Mouse (Mus musculus) intestine, embryonic 16.5 days (tissue): Measurements from ENCODE around the gene Zfp108. TPM values are rescaled to one million over a fixed set of nuclear protein-coding genes. Genes with fewer than 3 reads are reported as not detected.

Experiments used
- ATAC-seq: fragments of 200-750 bp; cut with Nextera tagmentation; 2 replicates; pipeline ENCODE4 v1.8.0; 2017; ENCODE audit warnings: moderate TSS enrichment, moderate library complexity
- H3K27ac ChIP-seq: fragments of 300-500 bp; sonication (generic); 2 replicates; pipeline ENCODE4 v1.5.1; 2014; ENCODE audit warnings: mild to moderate bottlenecking, low read length
- H3K27me3 ChIP-seq: fragments of 300-500 bp; sonication (generic); replicated peaks from 2 replicates; pipeline ENCODE4 v1.6.1; 2014; ENCODE audit warnings: low read length, control low read depth, mixed read lengths; ENCODE audit not compliant: control insufficient read depth, insufficient read depth
- H3K36me3 ChIP-seq: fragments of 300-500 bp; sonication (generic); 2 replicates; pipeline ENCODE4 v1.6.1; 2014; ENCODE audit warnings: low read length, control low read depth; ENCODE audit not compliant: control insufficient read depth, insufficient read depth
- H3K4me1 ChIP-seq: fragments of 300-500 bp; sonication (generic); 2 replicates; pipeline ENCODE4 v1.6.1; 2014; ENCODE audit warnings: low read length, control low read depth, mixed read lengths; ENCODE audit not compliant: control insufficient read depth, insufficient read depth
- H3K4me2 ChIP-seq: fragments of 300-500 bp; sonication (generic); 2 replicates; pipeline ENCODE4 v1.6.1; 2014; ENCODE audit warnings: low read depth, low read length, control low read depth
- H3K4me3 ChIP-seq: fragments of 300-500 bp; sonication (generic); 2 replicates; pipeline ENCODE4 v1.5.1; 2014; ENCODE audit warnings: mild to moderate bottlenecking, low read length
- H3K9ac ChIP-seq: fragments of 300-500 bp; sonication (generic); 2 replicates; pipeline ENCODE4 v1.6.1; 2014; ENCODE audit warnings: low read depth, low read length
- H3K9me3 ChIP-seq: fragments of 300-500 bp; sonication (generic); 2 replicates; pipeline ENCODE4 v1.6.1; 2016; ENCODE audit warnings: low read length, control low read depth; ENCODE audit not compliant: control insufficient read depth
- WGBS: fragments of 180-500 bp; shearing (Covaris S2); extraction: QIAGEN DNeasy Blood & Tissue Kit; methylation state at CpG from one replicate; pipeline ENCODE4 v1.1.7; 2014; 5-methylcytosine and 5-hydroxymethylcytosine counted together
- polyA plus RNA-seq: library from polyadenylated mRNA; unstranded; fragments of >200 nt; fragmentation: Nextera tagmentation; extraction: Ambion mirVana; gene quantifications from 2 replicates; pipeline ENCODE4 v1.2.1, GENCODE M21; 2015

Zfp108 gene
- 2.4 and 2.9 TPM in 2 replicates for polyA plus RNA-seq

GRCm38 (mm10) chr7:24254633-24255474 lies at the start of gene Zfp108:
TSS of gene Zfp108 (plus strand) at chr7:24254794.
- H3K36me3 ChIP-seq = no peaks in the 10 kb centered on the region
- H3K27ac ChIP-seq = 0 out of 2 replicates have a peak within 1 kb of the TSS, but pooled peaks have one; percentile 16
- peak within 1 kb of the TSS; percentile 60 for H3K4me3 ChIP-seq
- peak within 1 kb of the TSS; percentile 75 for H3K9ac ChIP-seq
- H3K4me2 ChIP-seq = peak within 1 kb of the TSS; percentile 76
- H3K4me1 ChIP-seq = peaks cover 5% of the 10 kb centered on the region
- H3K9me3 ChIP-seq = no peaks in the 10 kb centered on the region
- peak; percentile 95 for ATAC-seq
- no peaks in the 10 kb centered on the region for H3K27me3 ChIP-seq
- WGBS = 16% methylated on average over 21 of the region's 21 CpGs

DNA sequence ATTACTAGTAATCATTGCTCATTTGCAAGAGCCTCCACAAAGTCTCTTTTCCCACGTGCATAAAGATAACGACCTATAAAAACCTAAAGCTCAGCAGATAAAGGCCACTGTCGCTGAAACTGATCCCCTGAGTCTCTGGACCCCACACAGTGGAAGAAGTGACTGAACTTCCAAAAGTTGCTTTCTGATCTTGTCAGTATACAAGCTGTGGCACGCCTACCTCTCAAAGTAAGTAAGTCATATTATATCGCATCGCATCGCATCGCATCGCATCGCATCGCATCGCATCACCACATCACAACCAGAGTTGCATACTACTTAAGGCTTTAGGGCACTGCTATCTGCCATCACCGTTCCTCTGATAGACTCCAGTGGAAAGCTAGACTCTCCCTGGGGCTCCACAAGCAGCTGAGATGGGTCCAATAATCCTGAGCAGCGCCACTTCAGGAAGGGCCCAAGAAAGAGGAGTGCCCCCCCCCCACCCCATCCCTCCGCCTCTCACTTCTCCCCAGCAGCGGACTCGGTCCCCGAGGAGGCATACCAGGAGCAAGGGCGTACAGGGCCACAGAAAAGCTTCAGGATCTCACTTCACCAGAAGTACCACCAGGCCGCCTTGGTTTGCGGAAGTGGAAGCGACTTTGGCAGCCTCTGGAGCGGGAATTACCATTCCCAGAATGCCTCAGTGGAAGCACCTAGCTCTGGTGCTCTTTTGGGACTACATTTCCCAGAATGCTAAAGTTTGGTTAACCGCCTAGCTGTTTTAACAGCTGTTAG lies 46.9 kb upstream of the Zfp108 start:
- Histone ChIP-seq H3K27ac (peak overlapping the region; percentile 72; the same call in 1 of the 2 replicates), H3K4me3 (peak overlapping the region; percentile 62)

GRCm38 (mm10) chr7:24208282-24208886 lies 46.2 kb upstream of the Zfp108 start:
- peaks cover 15% of the 10 kb centered on the region for H3K36me3 ChIP-seq
- no peak overlapping the region for H3K9ac ChIP-seq
- peak overlapping the region; percentile 62; the same call in 1 of the 2 replicates for H3K4me3 ChIP-seq
- no peaks in the 10 kb centered on the region for H3K4me1 ChIP-seq
- 62% methylated on average over 7 of the region's 7 CpGs for WGBS
- H3K27ac ChIP-seq = no peak overlapping the region
- H3K4me2 ChIP-seq = peak overlapping the region; percentile 70
- peak; percentile 37; the same call in 1 of the 2 replicates for ATAC-seq
- no peaks in the 10 kb centered on the region for H3K27me3 ChIP-seq
- H3K9me3 ChIP-seq = no peaks in the 10 kb centered on the region

More for the DNA sequence above, 46.9 kb upstream of the Zfp108 start:
- Histone ChIP-seq H3K4me1 (no peaks in the 10 kb centered on the region), H3K4me2 (peak overlapping the region; percentile 70), H3K9me3 (no peaks in the 10 kb centered on the region), H3K27me3 (no peaks in the 10 kb centered on the region), H3K9ac (peak overlapping the region; percentile 86), H3K36me3 (peaks cover 15% of the 10 kb centered on the region)
- ATAC-seq = peak; percentile 96
- 13% methylated on average over 24 of the region's 24 CpGs for WGBS

DNA sequence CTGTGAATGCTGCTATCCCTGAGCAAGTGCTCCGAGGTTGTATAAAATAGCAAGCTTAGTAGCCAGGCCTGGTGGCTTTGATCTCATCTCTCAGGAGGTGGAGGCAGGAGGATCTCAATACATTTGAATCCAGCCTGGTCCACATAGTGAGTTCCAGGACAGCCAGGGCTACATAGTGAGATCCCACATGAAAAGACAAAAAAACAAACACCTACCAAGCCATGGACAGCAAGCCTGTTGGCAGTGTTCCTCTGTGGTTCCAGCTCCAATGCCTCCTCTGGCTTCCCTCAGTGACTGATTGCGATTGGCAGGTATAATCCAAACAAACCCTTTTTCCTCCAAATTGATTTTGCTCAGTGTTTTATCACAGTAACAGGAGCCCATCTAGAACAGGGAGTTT lies 44.3 kb upstream of the Zfp108 start:
- no peak for ATAC-seq
- Histone ChIP-seq H3K4me2 (no peak overlapping the region), H3K4me1 (no peaks in the 10 kb centered on the region), H3K27ac (no peak overlapping the region), H3K9me3 (no peaks in the 10 kb centered on the region), H3K27me3 (no peaks in the 10 kb centered on the region), H3K36me3 (peaks cover 5% of the 10 kb centered on the region), H3K4me3 (no peak overlapping the region), H3K9ac (no peak overlapping the region)
- WGBS = 69% methylated on average over 2 of the region's 2 CpGs

GRCm38 (mm10) chr7:24211343-24211742 lies 43.3 kb upstream of the Zfp108 start, which contains the start of gene Zfp111:
TSS of gene Zfp111 (minus strand) at chr7:24211443.
- H3K4me3 ChIP-seq = no peak within 1 kb of the TSS
- no peak for ATAC-seq
- no peak within 1 kb of the TSS for H3K9ac ChIP-seq
- H3K4me2 ChIP-seq = no peak within 1 kb of the TSS
- no peaks in the 10 kb centered on the region for H3K36me3 ChIP-seq
- no peaks in the 10 kb centered on the region for H3K27me3 ChIP-seq
- H3K27ac ChIP-seq = no peak within 1 kb of the TSS
- no peaks in the 10 kb centered on the region for H3K4me1 ChIP-seq
- H3K9me3 ChIP-seq = no peaks in the 10 kb centered on the region
- 74% methylated on average over 5 of the region's 5 CpGs for WGBS

DNA sequence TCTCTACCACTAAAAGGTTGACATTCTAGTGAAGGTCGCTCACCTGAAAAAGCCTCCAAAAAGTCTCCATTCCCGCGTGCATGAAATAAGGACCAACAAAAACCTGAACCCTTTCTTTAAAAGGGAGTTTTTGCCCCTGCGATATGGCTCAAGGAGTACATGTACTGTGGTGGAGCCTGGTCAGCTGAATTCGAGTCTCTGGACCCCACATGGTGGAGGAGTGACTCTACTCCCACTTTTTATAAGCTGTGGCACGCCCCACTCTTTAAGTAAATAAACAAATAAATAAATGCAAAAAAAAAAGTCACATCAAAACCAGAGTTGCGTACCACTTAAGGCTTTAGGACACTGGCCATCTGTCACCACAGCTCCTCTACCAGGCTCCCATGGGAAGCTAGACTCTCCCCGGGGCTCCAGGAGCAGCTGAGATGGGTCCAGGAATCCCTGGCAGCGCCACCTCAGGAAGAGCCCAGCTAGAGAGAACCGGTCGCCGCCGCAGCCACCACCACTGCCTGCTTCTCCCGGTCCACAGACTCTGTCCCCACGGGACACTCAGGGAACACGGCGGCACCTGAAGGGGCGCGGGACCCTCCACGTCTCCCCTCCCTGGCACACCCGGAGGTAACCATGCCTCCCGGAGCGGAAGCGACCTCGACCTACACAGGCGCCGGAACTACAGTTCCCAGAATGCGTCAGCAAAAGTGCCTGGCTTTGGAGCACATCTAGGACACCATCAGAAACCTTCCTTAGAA lies 17.4 kb upstream of the Zfp108 start, which contains the start of gene Zfp109:
Gene Zfp109 (minus strand): TSS at position 521 of the 752 bp plus-strand sequence.
- peak; percentile 95 for ATAC-seq
- 0 out of 2 replicates have a peak within 1 kb of the TSS, but pooled peaks have one; percentile 20 for H3K27ac ChIP-seq
- WGBS = 3% methylated on average over 28 of the region's 28 CpGs

DNA sequence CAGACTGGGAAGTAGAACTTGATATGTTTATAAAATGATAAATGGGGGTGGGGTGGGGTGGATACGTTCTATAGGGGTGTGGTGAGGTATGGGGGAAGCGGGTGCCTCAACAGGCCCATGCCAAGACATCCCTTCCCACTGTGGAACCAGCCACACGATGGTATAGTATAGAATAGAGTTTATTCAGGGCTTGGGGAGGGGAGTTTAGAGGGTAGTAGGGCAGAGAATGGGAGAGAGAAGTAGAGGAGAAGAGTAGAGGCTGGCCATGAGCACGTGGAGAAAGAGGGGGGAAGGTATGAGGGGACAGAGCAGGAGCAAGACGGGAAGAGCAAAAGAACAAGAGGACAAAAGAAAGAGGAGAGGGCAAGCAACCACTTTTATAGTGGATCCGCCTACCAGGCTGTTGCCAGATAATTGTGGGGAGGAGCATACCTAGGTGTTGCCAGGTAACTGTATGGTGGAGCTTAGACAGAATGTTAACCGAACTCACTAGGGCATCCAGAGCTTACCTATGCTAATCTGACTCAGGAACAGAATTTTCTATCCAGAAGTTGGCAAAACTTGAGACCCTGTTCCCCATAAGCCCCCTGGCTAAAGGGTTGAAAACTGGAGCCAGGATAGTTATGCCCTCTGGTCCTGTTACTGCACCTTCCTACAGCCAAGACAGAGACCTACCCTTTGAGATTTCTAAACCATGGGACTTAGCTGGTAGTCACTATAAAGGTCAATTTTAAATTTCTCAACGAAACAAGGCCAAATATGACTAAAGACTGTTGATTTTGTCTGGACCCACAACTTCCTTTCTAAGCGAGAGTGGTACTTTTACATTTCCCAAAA lies 597 bp upstream of the Zfp108 start:
- Histone ChIP-seq H3K4me2 (peak overlapping the region; percentile 53), H3K27me3 (no peaks in the 10 kb centered on the region), H3K36me3 (no peaks in the 10 kb centered on the region), H3K27ac (no peak overlapping the region), H3K4me1 (peaks cover 5% of the 10 kb centered on the region), H3K9me3 (no peaks in the 10 kb centered on the region), H3K9ac (peak overlapping the region; percentile 48; the same call in 1 of the 2 replicates), H3K4me3 (peak overlapping the region; percentile 60)
- peak; percentile 70 for ATAC-seq
- WGBS = 64% methylated on average over 9 of the region's 9 CpGs

More for the DNA sequence above, 17.4 kb upstream of the Zfp108 start, which contains the start of gene Zfp109:
- Histone ChIP-seq H3K4me2 (peak within 1 kb of the TSS; percentile 70), H3K36me3 (no peaks in the 10 kb centered on the region), H3K4me1 (peaks cover 5% of the 10 kb centered on the region; the same call in 1 of the 2 replicates), H3K4me3 (peak within 1 kb of the TSS; percentile 83), H3K9me3 (no peaks in the 10 kb centered on the region), H3K9ac (peak within 1 kb of the TSS; percentile 76), H3K27me3 (no peaks in the 10 kb centered on the region)
